Mouse (Mus musculus): ENCODE results near the gene Rgs8. TPM values are rescaled to one million over a fixed set of nuclear protein-coding genes. Genes with fewer than 3 reads are reported as not detected.
A peak's percentile ranks its signal among the peaks of the same experiment; 100 is the strongest.

Gene Rgs8
- total and polyA plus RNA-seq, 2 experiments from 2014 or later = 31.1 to 40.7 TPM

- peak; percentile 96 for TF ChIP-seq CTCF (IDR thresholded peaks at IDR 0.05)
- Histone ChIP-seq H3K9me3 (ENCODE audit: low read length) (no peaks in the 10 kb centered on the region), H3K27ac (ENCODE audit: low read depth, low read length) (no peak overlapping the region), H3K4me3 (ENCODE audit: low read depth, low read length) (no peak overlapping the region), H3K27me3 (ENCODE audit: insufficient read depth, low read length) (no peaks in the 10 kb centered on the region), H3K9ac (replicated peaks; ENCODE audit: low read length, poor library complexity, severe bottlenecking) (no peak overlapping the region; the same call in 1 of the 2 replicates), H3K4me2 (ENCODE audit: low read depth, low read length, poor library complexity, severe bottlenecking) (no peak overlapping the region), H3K36me3 (ENCODE audit: insufficient read depth, low read length) (no peaks in the 10 kb centered on the region; the same call in 1 of the 2 replicates), H3K4me1 (ENCODE audit: insufficient read depth, low read length) (peaks cover 13% of the 10 kb centered on the region; the same call in 1 of the 2 replicates)
- DNase-seq (ENCODE audit: low spot score) = peak; percentile 89
- WGBS = 59% methylated on average over 11 of the region's 11 CpGs
- no peak for ATAC-seq (ENCODE audit: low FRiP score)
These were observed 89.7 kb downstream of the Rgs8 start for GRCm38 (mm10) chr1:153742374-153743155.

GRCm38 (mm10) chr1:153746119-153746670 is 93.4 kb downstream of the Rgs8 start:
- WGBS = 66% methylated on average over 14 of the region's 14 CpGs
- H3K9me3 ChIP-seq (ENCODE audit: low read length) = no peaks in the 10 kb centered on the region
- H3K9ac ChIP-seq (replicated peaks; ENCODE audit: low read length, poor library complexity, severe bottlenecking) = no peak overlapping the region
- no peak overlapping the region for H3K4me3 ChIP-seq (ENCODE audit: low read depth, low read length)
- H3K4me1 ChIP-seq (ENCODE audit: insufficient read depth, low read length) = peaks cover 7% of the 10 kb centered on the region; the same call in 1 of the 2 replicates
- ATAC-seq (ENCODE audit: low FRiP score) = no peak
- no peak overlapping the region for H3K27ac ChIP-seq (ENCODE audit: low read depth, low read length)
- H3K36me3 ChIP-seq (ENCODE audit: insufficient read depth, low read length) = no peaks in the 10 kb centered on the region; the same call in 1 of the 2 replicates
- DNase-seq (ENCODE audit: low spot score) = no peak
- H3K4me2 ChIP-seq (ENCODE audit: low read depth, low read length, poor library complexity, severe bottlenecking) = no peak overlapping the region
- H3K27me3 ChIP-seq (ENCODE audit: insufficient read depth, low read length) = no peaks in the 10 kb centered on the region
- TF ChIP-seq CTCF (IDR thresholded peaks at IDR 0.05) = no peak

- H3K9me3 ChIP-seq (ENCODE audit: low read length) = no peaks in the 10 kb centered on the region
- H3K27me3 ChIP-seq (ENCODE audit: insufficient read depth, low read length) = no peaks in the 10 kb centered on the region
- no peak overlapping the region for H3K4me3 ChIP-seq (ENCODE audit: low read depth, low read length)
- 3% methylated on average over 12 of the region's 12 CpGs for WGBS
- no peak overlapping the region for H3K9ac ChIP-seq (replicated peaks; ENCODE audit: low read length, poor library complexity, severe bottlenecking)
- ATAC-seq (ENCODE audit: low FRiP score) (no peak), DNase-seq (ENCODE audit: low spot score) (peak; percentile 90)
- no peak overlapping the region for H3K4me2 ChIP-seq (ENCODE audit: low read depth, low read length, poor library complexity, severe bottlenecking)
- peak; percentile 93 for TF ChIP-seq CTCF (IDR thresholded peaks at IDR 0.05)
- H3K4me1 ChIP-seq (ENCODE audit: insufficient read depth, low read length) = peaks cover 9% of the 10 kb centered on the region; the same call in 1 of the 2 replicates
- no peak overlapping the region for H3K27ac ChIP-seq (ENCODE audit: low read depth, low read length)
- no peaks in the 10 kb centered on the region; the same call in 1 of the 2 replicates for H3K36me3 ChIP-seq (ENCODE audit: insufficient read depth, low read length)
These were observed 93.9 kb downstream of the Rgs8 start for GRCm38 (mm10) chr1:153746728-153747127.

GRCm38 (mm10) chr1:153747861-153748530 is 95.2 kb downstream of the Rgs8 start:
- WGBS = 71% methylated on average over 12 of the region's 12 CpGs

GRCm38 (mm10) chr1:153748549-153748948 is 95.7 kb downstream of the Rgs8 start:
- WGBS = 0% methylated on average over 1 of the region's 1 CpGs
- Histone ChIP-seq H3K27ac (ENCODE audit: low read depth, low read length) (no peak overlapping the region), H3K36me3 (ENCODE audit: insufficient read depth, low read length) (no peaks in the 10 kb centered on the region; the same call in 1 of the 2 replicates), H3K27me3 (ENCODE audit: insufficient read depth, low read length) (no peaks in the 10 kb centered on the region), H3K4me3 (ENCODE audit: low read depth, low read length) (no peak overlapping the region), H3K4me2 (ENCODE audit: low read depth, low read length, poor library complexity, severe bottlenecking) (peak overlapping the region; percentile 71), H3K9ac (replicated peaks; ENCODE audit: low read length, poor library complexity, severe bottlenecking) (no peak overlapping the region), H3K4me1 (ENCODE audit: insufficient read depth, low read length) (peaks cover 11% of the 10 kb centered on the region; the same call in 1 of the 2 replicates), H3K9me3 (ENCODE audit: low read length) (no peaks in the 10 kb centered on the region)
- ATAC-seq (ENCODE audit: low FRiP score) (no peak), DNase-seq (ENCODE audit: low spot score) (peak; percentile 67)
- TF ChIP-seq CTCF (IDR thresholded peaks at IDR 0.05) = no peak

More at GRCm38 (mm10) chr1:153747861-153748530, 95.2 kb downstream of the Rgs8 start:
- Histone ChIP-seq H3K9me3 (ENCODE audit: low read length) (no peaks in the 10 kb centered on the region), H3K4me2 (ENCODE audit: low read depth, low read length, poor library complexity, severe bottlenecking) (no peak overlapping the region), H3K36me3 (ENCODE audit: insufficient read depth, low read length) (no peaks in the 10 kb centered on the region; the same call in 1 of the 2 replicates), H3K9ac (replicated peaks; ENCODE audit: low read length, poor library complexity, severe bottlenecking) (no peak overlapping the region), H3K4me3 (ENCODE audit: low read depth, low read length) (no peak overlapping the region), H3K27ac (ENCODE audit: low read depth, low read length) (no peak overlapping the region), H3K4me1 (ENCODE audit: insufficient read depth, low read length) (peaks cover 11% of the 10 kb centered on the region; the same call in 1 of the 2 replicates), H3K27me3 (ENCODE audit: insufficient read depth, low read length) (no peaks in the 10 kb centered on the region)
- ATAC-seq (ENCODE audit: low FRiP score) (no peak), DNase-seq (ENCODE audit: low spot score) (no peak)
- no peak for TF ChIP-seq CTCF (IDR thresholded peaks at IDR 0.05)

Data from midbrain, postnatal 0 days (tissue).